Mouse (Mus musculus) left cerebral cortex, adult 9 months (tissue): Measurements from ENCODE around the gene Nxph1.

Experiments used
- DNase-seq, 2 experiments: peaks; one replicate each; pipeline ENCODE4 v3.0.0; 2022; ENCODE audit warnings: low spot score in 2 of 2

Nxph1 gene

DNA sequence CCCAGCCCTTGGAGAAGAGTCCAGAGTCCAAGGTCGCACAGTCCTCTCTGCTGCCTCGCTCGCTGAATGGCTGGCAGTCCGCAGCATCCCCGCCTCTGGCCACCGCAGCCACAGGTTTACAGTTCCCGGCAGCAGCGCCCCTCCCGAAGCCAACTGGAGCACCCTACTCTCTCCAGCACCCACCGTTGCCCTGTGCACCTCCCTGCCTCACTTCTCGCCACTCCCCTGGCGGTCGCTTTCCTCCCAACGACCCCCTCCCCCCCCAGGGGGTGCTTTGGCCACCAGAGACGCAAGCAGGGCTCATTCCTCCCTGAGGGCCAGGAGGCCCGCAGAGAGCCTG lies at the start of gene Nxph1:
Gene Nxph1 (plus strand): TSS at position 301 of the 340 bp plus-strand sequence.
- no peak for DNase-seq

GRCm38 (mm10) chr6:8900021-8900728 lies 48.1 kb upstream of the Nxph1 start:
- peak; percentile 18 to 69 for DNase-seq

DNA sequence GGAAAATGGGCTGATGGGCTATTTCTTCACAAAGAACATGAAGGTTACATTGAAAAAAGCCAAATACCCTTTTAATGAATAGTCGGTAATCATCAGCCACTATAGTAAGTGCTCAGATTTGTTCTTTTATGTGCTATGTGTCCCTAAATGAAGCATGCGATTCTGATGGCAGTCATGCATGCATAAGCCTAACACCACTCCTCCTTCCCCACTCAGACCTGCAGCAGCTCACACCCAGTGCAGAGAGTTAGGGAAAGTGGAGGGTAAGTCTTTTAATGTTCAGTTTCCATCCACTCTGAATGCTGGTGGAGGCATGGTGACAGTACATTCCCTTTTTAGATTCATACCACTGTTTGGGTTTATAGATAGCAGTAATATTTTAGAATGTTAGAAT lies 47.5 kb upstream of the Nxph1 start:
- no peak for DNase-seq

DNA sequence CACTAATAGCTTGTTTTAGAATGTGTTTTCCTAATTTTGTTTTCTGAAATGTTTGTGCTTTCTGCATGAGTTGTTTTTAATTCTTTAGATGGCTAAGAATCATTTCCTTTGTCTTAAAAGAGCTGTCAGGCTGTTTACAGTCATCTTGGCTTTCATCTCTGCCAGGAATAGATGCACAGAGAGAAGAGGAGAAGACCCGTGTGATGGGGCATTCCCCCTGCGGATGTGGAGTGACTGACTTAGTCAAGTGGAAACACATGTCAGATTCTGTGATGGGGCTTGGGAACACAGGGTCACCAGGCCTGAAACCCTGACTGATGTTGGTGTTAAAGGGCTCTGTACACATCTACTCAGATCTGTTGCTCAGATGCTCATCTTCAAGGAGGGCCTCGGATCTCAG lies 40.3 kb upstream of the Nxph1 start:
- no peak for DNase-seq

DNA sequence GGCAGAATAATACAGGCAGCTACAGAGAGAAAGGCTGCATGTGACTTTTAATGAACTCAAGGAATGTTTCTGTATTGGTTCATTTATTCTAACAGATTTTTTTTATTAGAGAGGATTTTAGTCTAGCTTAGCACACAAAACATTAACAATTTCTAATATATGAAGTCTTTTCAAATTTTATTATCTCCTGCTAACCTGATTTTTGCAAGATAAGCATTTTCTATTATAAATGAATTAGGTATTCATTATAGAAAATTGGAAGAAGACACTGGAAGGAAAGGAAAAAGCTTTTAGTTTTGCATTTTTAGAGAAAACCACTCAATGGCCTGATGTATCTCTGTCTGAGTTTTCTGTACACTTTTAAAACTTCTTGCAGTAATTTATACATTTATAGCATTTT lies 34.8 kb upstream of the Nxph1 start:
- no peak for DNase-seq

DNA sequence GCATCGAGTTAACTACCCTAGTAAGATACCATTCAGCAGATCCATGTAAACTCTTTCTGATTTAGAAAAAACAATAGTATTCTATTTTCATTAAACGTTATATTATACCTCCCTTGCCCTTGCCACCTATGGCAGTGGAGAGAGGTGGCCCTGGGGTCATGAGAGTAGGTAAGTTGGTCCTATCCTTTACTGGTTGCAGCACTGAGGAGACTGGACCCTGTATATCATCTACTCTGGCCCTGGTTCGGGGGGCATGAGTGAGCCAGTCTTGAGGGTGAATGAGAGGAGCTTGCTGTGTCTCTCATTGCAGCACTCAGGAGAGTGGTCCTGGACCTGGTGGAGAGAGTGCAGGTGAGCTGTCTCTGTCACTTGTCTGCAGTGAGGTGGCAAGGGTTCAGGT lies 33.5 kb upstream of the Nxph1 start:
- DNase-seq, result no peak

- no peak for DNase-seq
Observed at GRCm38 (mm10) chr6:8924481-8924880, 23.8 kb upstream of the Nxph1 start.

DNA sequence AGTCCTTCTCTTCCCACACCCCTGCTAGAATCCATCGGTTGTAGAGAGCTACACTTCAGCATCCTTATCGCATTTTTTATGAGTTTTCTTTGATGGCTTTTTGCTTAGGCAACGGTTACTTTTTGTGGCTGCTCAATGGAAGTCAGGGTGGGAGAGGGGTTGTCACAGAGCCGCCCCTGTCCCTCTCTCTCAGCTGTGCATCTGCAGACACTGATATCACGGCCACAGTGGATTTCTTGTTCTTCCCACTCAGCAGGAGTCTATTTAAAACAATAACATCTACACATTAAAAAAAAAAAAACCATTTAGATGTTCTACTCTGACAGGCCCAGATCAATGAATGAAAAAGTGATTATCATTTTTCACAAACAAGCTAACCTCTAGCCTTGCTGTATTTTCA lies 13.0 kb upstream of the Nxph1 start:
- no peak for DNase-seq

DNA sequence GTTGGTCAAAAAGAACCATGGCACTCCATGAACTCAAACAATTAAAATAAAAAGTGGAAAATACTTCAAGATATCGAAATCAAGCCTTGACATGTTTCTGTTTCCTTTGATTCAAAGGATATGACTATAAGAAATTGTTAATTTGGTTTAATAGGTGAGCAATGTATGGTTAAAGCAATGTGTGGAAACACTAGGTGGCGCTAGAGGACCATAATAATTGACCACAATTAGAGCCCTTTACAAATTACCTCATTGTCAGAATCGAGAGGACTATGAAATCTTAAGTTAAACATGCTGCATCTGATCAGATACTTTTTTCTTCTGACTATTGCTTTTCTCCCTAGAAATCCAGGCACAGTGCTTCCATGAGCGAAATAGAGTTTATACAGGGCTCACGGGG lies 12.5 kb upstream of the Nxph1 start:
- peak in 1 of 2 experiments; percentile 82 for DNase-seq

DNA sequence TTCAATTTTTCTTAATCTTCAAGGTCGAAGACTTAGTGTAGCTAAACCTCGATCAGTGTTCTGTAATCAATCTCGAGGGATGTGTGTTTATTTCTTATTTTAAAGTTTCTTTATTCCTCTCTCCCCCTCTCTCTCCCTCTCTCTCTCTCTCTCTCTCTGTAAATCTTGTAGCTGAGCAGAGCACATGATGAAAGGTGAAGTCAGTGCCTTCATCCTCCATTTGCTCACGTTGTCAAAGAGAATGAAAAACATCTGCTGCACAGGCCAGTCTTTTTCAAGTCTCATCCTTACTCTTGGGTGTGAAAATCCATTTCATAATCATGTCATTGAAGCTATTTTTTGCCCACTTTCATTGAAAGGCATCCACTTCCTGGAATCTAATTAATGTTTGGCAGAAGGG lies 12.1 kb upstream of the Nxph1 start:
- DNase-seq, result no peak

DNA sequence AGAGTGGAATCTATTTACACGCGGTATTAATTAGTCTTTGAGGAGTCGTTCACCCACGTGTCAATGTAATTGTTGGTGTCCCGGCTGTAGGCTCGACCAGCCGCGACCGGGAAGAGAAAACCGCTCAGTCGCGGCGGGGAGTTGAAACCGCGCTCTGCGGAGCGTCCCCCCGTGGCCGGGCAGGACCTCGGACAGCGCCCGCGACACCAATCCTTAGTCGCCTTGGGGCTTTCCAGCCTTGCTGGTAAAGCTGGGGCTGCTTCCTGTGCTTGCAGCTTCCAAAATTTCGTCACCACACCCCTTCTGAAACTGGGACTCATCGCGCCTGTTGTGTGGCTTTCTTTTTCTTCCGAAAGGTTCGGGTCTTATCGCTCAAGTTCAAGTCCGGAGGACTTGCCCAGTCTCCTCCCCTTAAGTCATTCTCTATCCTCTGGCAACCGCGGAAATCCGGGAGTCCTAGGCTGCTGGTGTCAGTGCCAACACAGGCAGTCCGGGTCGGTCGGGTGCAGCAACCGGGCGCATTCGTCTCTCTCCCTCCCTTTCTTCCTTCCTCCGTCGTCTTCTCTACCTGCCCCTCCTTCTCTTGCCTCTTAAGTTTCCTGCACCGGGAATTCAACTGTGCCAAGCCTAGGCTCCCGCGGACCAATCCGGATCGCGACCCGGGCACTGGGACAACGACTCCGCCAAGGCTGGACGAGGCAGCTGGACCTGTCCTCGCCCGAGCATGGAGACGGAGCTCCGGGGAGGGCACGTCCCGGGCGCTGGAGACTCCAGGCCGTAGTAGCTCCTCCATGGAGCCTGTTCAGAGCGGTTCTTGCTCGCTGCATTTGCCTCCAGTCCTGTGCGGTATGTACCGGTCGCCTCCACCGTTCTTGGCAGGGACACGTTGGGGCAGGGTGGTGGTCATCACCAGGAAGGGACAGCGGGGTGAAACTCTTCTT lies 510 bp downstream of the Nxph1 start:
- no peak for DNase-seq

DNA sequence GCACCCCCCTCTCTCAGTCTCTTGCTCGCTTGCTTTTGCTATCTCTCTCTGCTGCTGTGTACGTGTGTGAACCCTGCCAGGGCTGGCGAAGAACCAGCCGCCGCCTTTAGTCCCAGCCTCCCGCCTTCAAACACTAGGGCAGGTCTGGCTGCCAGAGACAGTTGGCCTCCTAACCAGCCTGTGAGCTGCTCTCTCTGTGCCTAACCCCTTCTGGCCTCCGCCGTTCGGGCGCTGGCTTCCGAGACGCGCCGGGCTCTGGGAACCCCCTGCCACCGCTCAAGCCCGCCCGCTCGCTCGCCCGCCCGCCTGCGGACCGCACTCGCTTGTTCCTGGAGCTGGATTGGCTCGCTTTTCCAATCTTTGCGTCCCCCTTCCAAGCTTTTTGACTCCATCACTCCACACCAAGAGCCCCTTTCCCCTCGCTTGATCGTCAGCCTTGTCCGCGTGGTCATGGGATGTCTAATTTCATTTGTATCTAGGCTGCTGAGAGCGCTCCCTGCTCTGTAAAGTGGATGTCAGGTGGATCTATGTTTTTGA lies 1.5 kb downstream of the Nxph1 start:
- DNase-seq, result no peak

DNA sequence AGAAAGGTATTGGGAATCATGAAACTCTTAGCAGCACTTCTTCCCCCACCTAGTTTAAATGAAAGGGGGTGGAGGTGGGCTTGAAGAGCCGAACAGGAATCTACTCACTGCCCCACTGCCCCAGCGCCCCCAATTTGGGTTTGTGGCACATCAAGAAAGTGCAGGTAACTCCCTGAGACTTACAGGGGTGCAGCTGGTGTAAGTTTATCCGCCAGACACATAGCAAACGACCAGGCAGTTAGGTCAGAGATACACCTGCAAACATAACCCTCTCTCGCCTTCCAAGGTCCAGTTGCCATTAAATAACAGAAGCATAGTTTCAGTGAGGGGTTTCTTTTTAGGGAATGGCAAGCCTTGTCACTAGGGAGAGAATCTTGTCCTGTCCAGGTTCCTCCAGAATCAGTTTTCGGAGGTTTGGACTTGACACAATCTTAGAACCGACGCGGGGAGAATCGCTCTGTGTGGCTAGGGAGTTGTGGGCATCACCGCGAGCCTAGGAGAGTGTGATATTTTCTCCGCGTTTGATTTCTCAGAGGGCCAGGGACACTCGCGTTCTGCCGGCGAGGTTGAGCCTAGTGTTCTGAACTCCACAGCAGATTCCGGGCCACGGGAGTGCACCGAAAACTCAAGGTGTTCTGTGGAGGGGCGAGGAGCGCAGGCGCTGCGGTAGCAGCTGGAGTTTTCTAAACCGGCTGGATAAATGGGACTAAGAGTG lies 2.5 kb downstream of the Nxph1 start:
- no peak for DNase-seq

GRCm38 (mm10) chr6:8951326-8951695 lies 3.1 kb downstream of the Nxph1 start:
- DNase-seq, result peak in 1 of 2 experiments; percentile 76

- no peak for DNase-seq
Observed at GRCm38 (mm10) chr6:8951884-8952590, 3.8 kb downstream of the Nxph1 start.

GRCm38 (mm10) chr6:8955817-8956529 lies 7.7 kb downstream of the Nxph1 start:
- no peak for DNase-seq

- no peak for DNase-seq
Observed at GRCm38 (mm10) chr6:8956743-8957528, 8.7 kb downstream of the Nxph1 start.

GRCm38 (mm10) chr6:8957529-8957887 lies 9.3 kb downstream of the Nxph1 start:
- no peak for DNase-seq

GRCm38 (mm10) chr6:8958081-8958919 lies 10.1 kb downstream of the Nxph1 start:
- no peak for DNase-seq
